Mouse (Mus musculus): ENCODE data around the gene Cfap97. TPM values are rescaled to one million over a fixed set of nuclear protein-coding genes. Genes with fewer than 3 reads are reported as not detected.
A peak's percentile ranks its signal among the peaks of the same experiment; 100 is the strongest.
"Not testable (repeated sequence)": the region's sequence is repeated elsewhere in the genome, so short reads cannot be mapped to it uniquely, and the experiment has no call there.

Cfap97 gene
- 3.0 TPM in 2 replicates for polyA plus RNA-seq (2012; rRNA removed)

DNA sequence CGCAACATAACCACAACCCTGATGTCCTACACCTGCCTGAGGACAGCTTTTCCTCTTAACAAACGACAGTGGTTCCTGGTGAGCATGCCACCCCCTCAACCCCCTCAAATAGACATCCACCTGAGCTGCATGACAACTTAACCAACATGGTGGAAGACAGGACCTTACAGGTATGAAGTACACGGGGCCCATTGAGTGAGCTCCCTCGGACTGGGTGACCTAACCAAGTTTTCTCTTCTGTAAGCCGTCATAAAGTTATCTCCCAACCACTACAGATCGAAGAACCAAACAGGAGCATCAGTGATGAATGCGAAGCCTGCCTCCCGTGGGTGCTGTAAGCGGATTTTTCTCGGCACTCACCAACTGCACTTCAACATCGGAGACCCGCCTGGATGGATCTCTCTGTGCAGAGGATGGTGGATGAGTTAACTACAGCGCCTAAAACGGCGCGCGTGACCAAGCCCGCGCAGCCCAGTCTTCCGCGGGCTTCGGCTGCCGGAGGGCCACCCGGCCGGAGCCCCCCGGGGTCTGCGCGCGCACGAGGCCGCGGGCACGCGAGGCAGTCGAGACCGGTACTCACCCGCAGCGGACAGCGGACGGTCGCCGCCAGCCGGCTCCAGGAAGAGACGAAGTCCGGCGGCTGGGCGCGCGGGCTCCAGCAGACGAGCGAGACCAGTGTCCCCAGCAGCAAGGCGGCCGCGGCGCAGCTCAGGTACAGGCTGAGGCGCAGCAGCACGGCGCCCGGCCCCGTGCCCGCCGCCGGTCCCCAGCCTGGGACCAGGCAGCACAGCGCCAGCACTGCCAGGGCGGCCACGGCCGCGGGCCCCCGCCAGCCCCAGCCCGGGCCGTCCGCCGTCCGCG, at the start of gene Cfap97:
Cfap97 (plus strand) TSS at position 570 of the 861 bp plus-strand sequence.
- WGBS: 2% methylated on average over 69 of the region's 75 CpGs
- peak in 1 of 2 experiments; percentile 41 for DNase-seq (ENCODE audit: low read depth in 1 of 2, low spot score in 2 of 2)
- H3K27me3 ChIP-seq (ENCODE audit: control insufficient read depth, insufficient read depth, low read length): no peaks in the 10 kb centered on the region
- peaks cover 5% of the 10 kb centered on the region for H3K4me1 ChIP-seq (ENCODE audit: control insufficient read depth, insufficient read depth, insufficient read length)
- no peaks in the 10 kb centered on the region for H3K36me3 ChIP-seq (ENCODE audit: control insufficient read depth, insufficient read depth, low read length)
- H3K27ac ChIP-seq (ENCODE audit: insufficient read depth, low read length): peak within 1 kb of the TSS; percentile 96
- H3K4me3 ChIP-seq (ENCODE audit: extremely low read depth, insufficient read depth, insufficient read length): peak within 1 kb of the TSS; percentile 65
- no peak for TF ChIP-seq POLR2A (IDR thresholded peaks at IDR 0.05; ENCODE audit: low read depth, low read length)
- no peak for TF ChIP-seq CTCF (IDR thresholded peaks at IDR 0.05; ENCODE audit: extremely low read depth, insufficient read depth, insufficient read length, insufficient replicate concordance)

DNA sequence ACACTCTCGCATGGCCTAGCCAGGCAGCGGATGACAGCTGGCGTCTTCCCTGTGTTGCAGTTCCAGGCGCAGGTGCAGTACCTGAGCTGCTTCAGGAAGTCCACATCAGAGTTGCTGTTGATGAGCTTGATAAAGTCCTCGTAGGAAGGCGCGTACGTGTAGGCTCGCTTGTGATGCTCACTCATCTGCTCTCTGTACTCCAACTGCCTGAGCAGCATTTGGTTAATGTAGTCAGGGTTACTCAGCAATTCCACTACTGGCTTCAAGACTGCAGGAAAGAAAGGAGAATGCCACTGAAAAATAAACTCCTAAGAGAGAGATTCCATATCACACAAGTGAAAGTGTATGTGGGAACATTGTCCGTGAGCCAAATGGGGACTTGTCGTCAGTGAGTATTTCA, 48.1 kb upstream of the Cfap97 start:
- TF ChIP-seq CTCF (IDR thresholded peaks at IDR 0.05; ENCODE audit: extremely low read depth, insufficient read depth, insufficient read length, insufficient replicate concordance) (no peak), POLR2A (IDR thresholded peaks at IDR 0.05; ENCODE audit: low read depth, low read length) (no peak)
- WGBS: 94% methylated on average over 11 of the region's 11 CpGs
- no peaks in the 10 kb centered on the region for H3K4me1 ChIP-seq (ENCODE audit: control insufficient read depth, insufficient read depth, insufficient read length)
- H3K27ac ChIP-seq (ENCODE audit: insufficient read depth, low read length): no peak overlapping the region
- H3K4me3 ChIP-seq (ENCODE audit: extremely low read depth, insufficient read depth, insufficient read length): no peak overlapping the region
- no peaks in the 10 kb centered on the region for H3K27me3 ChIP-seq (ENCODE audit: control insufficient read depth, insufficient read depth, low read length)
- H3K36me3 ChIP-seq (ENCODE audit: control insufficient read depth, insufficient read depth, low read length): peaks cover 11% of the 10 kb centered on the region
- no peak for DNase-seq (ENCODE audit: low read depth in 1 of 2, low spot score in 2 of 2)

DNA sequence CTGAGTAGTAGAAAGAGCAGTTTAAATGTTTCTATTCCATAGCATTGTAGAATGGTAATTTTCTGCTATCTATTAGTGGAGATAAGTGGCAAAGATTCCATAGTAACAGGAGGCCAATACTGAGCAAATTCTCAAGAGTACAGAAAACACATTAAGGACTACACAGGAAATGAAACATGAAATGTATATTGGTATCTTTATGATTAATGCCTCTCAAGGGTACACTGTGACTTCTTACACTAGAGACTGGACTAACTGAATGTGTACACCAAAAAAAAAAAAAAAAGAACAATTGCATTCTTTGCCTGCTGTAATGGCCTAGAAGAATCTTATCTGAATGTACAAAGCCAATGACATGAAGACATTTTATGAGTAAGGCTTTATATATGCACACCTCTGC, 43.9 kb upstream of the Cfap97 start:
- Histone ChIP-seq H3K4me3 (ENCODE audit: extremely low read depth, insufficient read depth, insufficient read length) (no peak overlapping the region), H3K27me3 (ENCODE audit: control insufficient read depth, insufficient read depth, low read length) (no peaks in the 10 kb centered on the region), H3K4me1 (ENCODE audit: control insufficient read depth, insufficient read depth, insufficient read length) (no peaks in the 10 kb centered on the region), H3K27ac (ENCODE audit: insufficient read depth, low read length) (no peak overlapping the region), H3K36me3 (ENCODE audit: control insufficient read depth, insufficient read depth, low read length) (peaks cover 11% of the 10 kb centered on the region)
- DNase-seq (ENCODE audit: low read depth in 1 of 2, low spot score in 2 of 2): no peak
- TF ChIP-seq CTCF (IDR thresholded peaks at IDR 0.05; ENCODE audit: extremely low read depth, insufficient read depth, insufficient read length, insufficient replicate concordance): no peak
- TF ChIP-seq POLR2A (IDR thresholded peaks at IDR 0.05; ENCODE audit: low read depth, low read length): no peak

DNA sequence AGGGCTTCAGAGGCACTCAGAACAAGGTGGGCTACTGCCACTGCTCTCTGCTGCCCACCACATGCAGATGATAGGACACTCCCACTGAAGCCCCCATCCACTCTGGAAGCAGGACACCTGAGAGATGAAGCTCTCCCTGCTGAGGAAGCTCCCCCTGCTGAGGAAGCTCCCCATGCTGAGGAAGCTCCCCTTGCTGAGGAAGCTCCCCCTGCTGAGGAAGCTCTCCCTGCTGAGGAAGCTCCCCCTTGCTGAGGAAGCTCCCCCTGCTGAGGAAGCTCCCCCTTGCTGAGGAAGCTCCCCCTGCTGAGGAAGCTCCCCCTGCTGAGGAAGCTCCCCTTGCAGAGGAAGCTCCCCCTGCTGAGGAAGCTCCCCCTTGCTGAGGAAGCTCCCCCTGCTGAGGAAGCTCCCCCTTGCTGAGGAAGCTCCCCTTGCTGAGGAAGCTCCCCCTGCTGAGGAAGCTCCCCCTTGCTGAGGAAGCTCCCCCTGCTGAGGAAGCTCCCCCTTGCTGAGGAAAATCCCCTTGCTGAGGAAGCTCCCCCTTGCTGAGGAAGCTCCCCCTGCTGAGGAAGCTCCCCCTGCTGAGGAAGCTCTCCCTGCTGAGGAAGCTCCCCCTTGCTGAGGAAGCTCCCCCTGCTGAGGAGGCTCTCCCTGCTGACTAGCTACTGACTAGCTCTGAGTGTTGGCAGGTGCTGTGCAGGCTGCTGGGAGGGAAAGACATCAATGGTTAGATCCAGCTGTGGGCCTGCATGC, 38.0 kb upstream of the Cfap97 start:
- not testable (repeated sequence) for DNase-seq (ENCODE audit: low read depth in 1 of 2, low spot score in 2 of 2)

DNA sequence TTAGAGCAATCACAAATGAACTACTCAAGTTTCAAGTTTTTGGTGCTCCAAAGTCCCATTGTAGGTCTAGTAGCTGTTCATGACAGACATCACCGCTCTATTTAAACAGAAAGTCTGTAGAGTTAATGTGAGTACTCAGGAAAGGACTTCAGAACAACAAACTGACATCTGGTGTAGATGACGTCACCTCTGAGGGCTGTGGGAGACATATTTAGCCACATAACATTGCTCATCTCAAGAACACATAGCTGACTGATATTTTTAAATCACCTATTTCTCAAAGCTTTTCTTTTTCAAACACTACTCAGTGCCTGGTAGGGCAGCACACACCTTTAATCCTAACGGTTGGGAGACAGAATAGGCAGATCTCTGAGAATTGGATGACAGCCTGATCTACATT, 34.4 kb upstream of the Cfap97 start:
- 92% methylated on average over 3 of the region's 3 CpGs for whole genome bisulfite sequencing
- peaks cover 4% of the 10 kb centered on the region for H3K36me3 ChIP-seq (ENCODE audit: control insufficient read depth, insufficient read depth, low read length)
- H3K4me3 ChIP-seq (ENCODE audit: extremely low read depth, insufficient read depth, insufficient read length): no peak overlapping the region
- no peaks in the 10 kb centered on the region for H3K27me3 ChIP-seq (ENCODE audit: control insufficient read depth, insufficient read depth, low read length)
- H3K4me1 ChIP-seq (ENCODE audit: control insufficient read depth, insufficient read depth, insufficient read length): no peaks in the 10 kb centered on the region
- no peak for DNase-seq (ENCODE audit: low read depth in 1 of 2, low spot score in 2 of 2)
- H3K27ac ChIP-seq (ENCODE audit: insufficient read depth, low read length): no peak overlapping the region
- TF ChIP-seq CTCF (IDR thresholded peaks at IDR 0.05; ENCODE audit: extremely low read depth, insufficient read depth, insufficient read length, insufficient replicate concordance) (no peak), POLR2A (IDR thresholded peaks at IDR 0.05; ENCODE audit: low read depth, low read length) (no peak)

More for the DNA sequence above, 38.0 kb upstream of the Cfap97 start:
- H3K27ac ChIP-seq (ENCODE audit: insufficient read depth, low read length): 0 out of 2 replicates have a peak overlapping the region, but pooled peaks have one; percentile 1
- H3K27me3 ChIP-seq (ENCODE audit: control insufficient read depth, insufficient read depth, low read length); H3K4me1 ChIP-seq (ENCODE audit: control insufficient read depth, insufficient read depth, insufficient read length); H3K36me3 ChIP-seq (ENCODE audit: control insufficient read depth, insufficient read depth, low read length); H3K4me3 ChIP-seq (ENCODE audit: extremely low read depth, insufficient read depth, insufficient read length): not testable (repeated sequence)

DNA sequence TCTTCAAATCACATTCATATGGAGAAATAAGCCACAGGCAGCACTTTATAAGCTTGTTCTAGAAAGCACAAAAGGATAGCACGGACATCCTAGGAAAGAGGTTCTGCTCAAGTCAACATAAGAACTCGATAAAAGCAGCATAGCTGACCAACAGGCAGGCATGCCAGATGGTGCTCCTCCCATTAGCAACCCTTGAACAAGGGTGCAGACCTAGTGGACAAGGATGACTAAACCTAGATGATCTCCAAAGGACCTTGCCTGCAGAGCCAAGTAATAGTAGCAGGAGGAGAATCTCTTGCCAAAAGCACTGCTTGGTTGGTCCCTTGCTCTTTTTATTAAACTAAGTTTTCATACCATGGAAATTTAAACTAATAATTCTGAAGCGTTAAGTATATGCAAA, 32.4 kb upstream of the Cfap97 start:
- TF ChIP-seq POLR2A (IDR thresholded peaks at IDR 0.05; ENCODE audit: low read depth, low read length): no peak
- no peak for TF ChIP-seq CTCF (IDR thresholded peaks at IDR 0.05; ENCODE audit: extremely low read depth, insufficient read depth, insufficient read length, insufficient replicate concordance)
- H3K27me3 ChIP-seq (ENCODE audit: control insufficient read depth, insufficient read depth, low read length): no peaks in the 10 kb centered on the region
- no peak overlapping the region for H3K4me3 ChIP-seq (ENCODE audit: extremely low read depth, insufficient read depth, insufficient read length)
- no peak overlapping the region for H3K27ac ChIP-seq (ENCODE audit: insufficient read depth, low read length)
- no peak for DNase-seq (ENCODE audit: low read depth in 1 of 2, low spot score in 2 of 2)
- 87% methylated on average over 3 of the region's 3 CpGs for WGBS
- H3K4me1 ChIP-seq (ENCODE audit: control insufficient read depth, insufficient read depth, insufficient read length): no peaks in the 10 kb centered on the region
- peaks cover 6% of the 10 kb centered on the region for H3K36me3 ChIP-seq (ENCODE audit: control insufficient read depth, insufficient read depth, low read length)

DNA sequence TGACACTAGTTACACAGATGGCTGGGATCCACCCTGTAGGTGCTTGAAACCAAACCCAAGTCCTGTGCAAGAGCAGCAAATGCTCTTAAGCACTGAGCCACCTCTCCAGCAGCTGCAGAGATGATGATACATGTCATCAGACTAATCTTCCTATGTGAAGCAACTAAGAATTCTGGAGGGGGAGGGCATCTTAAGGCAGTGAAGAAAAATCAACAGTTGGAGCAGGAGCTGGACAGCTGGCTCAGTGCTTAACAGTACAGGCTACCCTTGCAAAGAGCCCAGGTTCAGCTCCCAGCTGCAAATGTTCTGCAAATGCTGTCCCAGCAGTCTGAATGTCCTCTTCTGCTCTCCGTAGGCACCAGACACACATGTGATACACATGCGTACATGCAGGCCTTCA, 29.1 kb upstream of the Cfap97 start:
- WGBS: 95% methylated on average over 2 of the region's 2 CpGs
- Histone ChIP-seq H3K4me1 (ENCODE audit: control insufficient read depth, insufficient read depth, insufficient read length) (no peaks in the 10 kb centered on the region), H3K4me3 (ENCODE audit: extremely low read depth, insufficient read depth, insufficient read length) (no peak overlapping the region), H3K27ac (ENCODE audit: insufficient read depth, low read length) (no peak overlapping the region), H3K36me3 (ENCODE audit: control insufficient read depth, insufficient read depth, low read length) (peaks cover 5% of the 10 kb centered on the region), H3K27me3 (ENCODE audit: control insufficient read depth, insufficient read depth, low read length) (no peaks in the 10 kb centered on the region)
- TF ChIP-seq POLR2A (IDR thresholded peaks at IDR 0.05; ENCODE audit: low read depth, low read length) (no peak), CTCF (IDR thresholded peaks at IDR 0.05; ENCODE audit: extremely low read depth, insufficient read depth, insufficient read length, insufficient replicate concordance) (no peak)
- no peak for DNase-seq (ENCODE audit: low read depth in 1 of 2, low spot score in 2 of 2)

All from spleen, adult 2 months (tissue).